Mouse (Mus musculus) hematopoietic stem cell, adult 5-6 weeks (primary cell): ENCODE measurements around the gene Cbx8. TPM values are rescaled to one million over a fixed set of nuclear protein-coding genes. Genes with fewer than 3 reads are reported as not detected.

Source experiments
- ATAC-seq, 2 experiments: fragments of 125-278 bp in 1 of 2; replicated peaks in 1 of 2; 2 replicates each; pipeline ENCODE4 v1.8.0; 2016 to 2017; ENCODE audit warnings: inconsistent platforms in 2 of 2, mild to moderate bottlenecking in 2 of 2, moderate number of reproducible peaks in 2 of 2, low read depth in 1 of 2, moderate TSS enrichment in 1 of 2; ENCODE audit not compliant: low FRiP score in 2 of 2, poor library complexity in 2 of 2, severe bottlenecking in 2 of 2, insufficient read depth in 1 of 2, low TSS enrichment in 1 of 2
- total RNA-seq: library from RNA; stranded (forward); fragments of 172-1452, 232-1000 nt; gene quantifications from 2 replicates; pipeline ENCODE4 v1.2.3, GENCODE M21; 2017

The Cbx8 gene
- total RNA-seq, 1 experiment from 2014 or later: 2.9 TPM

- ATAC-seq: no peak
Observed at GRCm38 (mm10) chr11:119081148-119081838, 40.5 kb upstream of the Cbx8 start.

GRCm38 (mm10) chr11:119080461-119081147 lies 39.8 kb upstream of the Cbx8 start:
- no peak for ATAC-seq

GRCm38 (mm10) chr11:119079445-119079837 lies 38.7 kb upstream of the Cbx8 start:
- no peak for ATAC-seq

GRCm38 (mm10) chr11:119078691-119079444 lies 38.1 kb upstream of the Cbx8 start:
- no peak for ATAC-seq

GRCm38 (mm10) chr11:119077755-119078154 lies 37.0 kb upstream of the Cbx8 start:
- ATAC-seq: no peak

GRCm38 (mm10) chr11:119075805-119076204 lies 35.0 kb upstream of the Cbx8 start:
- peak; percentile 40 to 44 for ATAC-seq

GRCm38 (mm10) chr11:119073876-119074433 lies 33.2 kb upstream of the Cbx8 start:
- ATAC-seq: no peak

- no peak for ATAC-seq
Observed at GRCm38 (mm10) chr11:119072986-119073385, 32.2 kb upstream of the Cbx8 start.

- no peak for ATAC-seq
Observed at GRCm38 (mm10) chr11:119072239-119072638, 31.5 kb upstream of the Cbx8 start.

GRCm38 (mm10) chr11:119066841-119067240 lies 26.1 kb upstream of the Cbx8 start:
- no peak for ATAC-seq

GRCm38 (mm10) chr11:119059256-119059655 lies 18.5 kb upstream of the Cbx8 start:
- no peak for ATAC-seq

- ATAC-seq: peak in 1 of 2 experiments; percentile 19; a peak in 1 of 4 replicates
Observed at GRCm38 (mm10) chr11:119058041-119058995, 17.5 kb upstream of the Cbx8 start.

GRCm38 (mm10) chr11:119057291-119057690 lies 16.5 kb upstream of the Cbx8 start:
- no peak for ATAC-seq

- ATAC-seq: no peak
Observed at GRCm38 (mm10) chr11:119056301-119057211, 15.8 kb upstream of the Cbx8 start.

GRCm38 (mm10) chr11:119055571-119056131 lies 14.9 kb upstream of the Cbx8 start:
- no peak for ATAC-seq
